Mouse (Mus musculus) heart, embryonic 14.5 days (tissue): ENCODE results near the gene Cacng7. TPM values are rescaled to one million over a fixed set of nuclear protein-coding genes. Genes with fewer than 3 reads are reported as not detected.

ENCODE experiments used
- ATAC-seq: fragments of 200-750 bp; cut with Nextera tagmentation; 2 replicates; pipeline ENCODE4 v1.8.0; 2017; ENCODE audit warnings: low read depth, moderate TSS enrichment; ENCODE audit not compliant: insufficient number of reproducible peaks, insufficient read depth, low FRiP score
- H3K27ac ChIP-seq, 2 experiments: fragments of 200-500 bp in 1 of 2; fragments of 300-500 bp in 1 of 2; sonication (generic) in 1 of 2; replicated peaks in 1 of 2; 2 replicates each; pipeline ENCODE4 v1.5.1; 2012 to 2014; ENCODE audit warnings: low read depth in 2 of 2, low read length in 2 of 2, control low read depth in 1 of 2, mild to moderate bottlenecking in 1 of 2, mixed read lengths in 1 of 2; ENCODE audit not compliant: control insufficient read depth in 1 of 2, insufficient read depth in 1 of 2
- H3K27me3 ChIP-seq: fragments of 300-500 bp; sonication (generic); 2 replicates; pipeline ENCODE4 v1.6.1; 2014; ENCODE audit warnings: mild to moderate bottlenecking, low read length, control low read depth; ENCODE audit not compliant: control insufficient read depth, insufficient read depth
- H3K36me3 ChIP-seq: fragments of 300-500 bp; sonication (generic); 2 replicates; pipeline ENCODE4 v1.6.1; 2014; ENCODE audit warnings: mild to moderate bottlenecking, control low read depth, low read length, mixed read lengths; ENCODE audit not compliant: control insufficient read depth, insufficient read depth
- H3K4me1 ChIP-seq, 2 experiments: fragments of 200-500 bp in 1 of 2; fragments of 300-500 bp in 1 of 2; sonication (generic) in 1 of 2; 2 replicates each; pipeline ENCODE4 v1.6.1; 2012 to 2014; ENCODE audit warnings: low read length in 2 of 2, control low read depth in 1 of 2, mixed read lengths in 1 of 2; ENCODE audit not compliant: control insufficient read depth in 2 of 2, insufficient read depth in 2 of 2
- H3K4me2 ChIP-seq: fragments of 300-500 bp; sonication (generic); 2 replicates; pipeline ENCODE4 v1.6.1; 2014; ENCODE audit warnings: mild to moderate bottlenecking, low read length
- H3K4me3 ChIP-seq, 2 experiments: fragments of 200-500 bp in 1 of 2; fragments of 300-500 bp in 1 of 2; sonication (generic) in 1 of 2; 2 replicates each; pipeline ENCODE4 v1.5.1; 2012 to 2014; ENCODE audit warnings: low read length in 2 of 2, mild to moderate bottlenecking in 2 of 2, control low read depth in 1 of 2, low read depth in 1 of 2, moderate library complexity in 1 of 2; ENCODE audit not compliant: control insufficient read depth in 1 of 2, insufficient read depth in 1 of 2
- H3K9ac ChIP-seq: fragments of 300-500 bp; sonication (generic); 2 replicates; pipeline ENCODE4 v1.6.1; 2014; ENCODE audit warnings: mild to moderate bottlenecking, low read length
- H3K9me3 ChIP-seq: fragments of 300-500 bp; sonication (generic); 2 replicates; pipeline ENCODE4 v1.6.1; 2016; ENCODE audit warnings: low read length, control low read depth; ENCODE audit not compliant: control insufficient read depth
- WGBS: fragments of 180-500 bp; shearing (Covaris S2); extraction: QIAGEN DNeasy Blood & Tissue Kit; methylation state at CpG from one replicate; pipeline ENCODE4 v1.1.7; 2014; 5-methylcytosine and 5-hydroxymethylcytosine counted together
- polyA plus RNA-seq: library from polyadenylated mRNA; unstranded; fragments of >200 nt; fragmentation: Nextera tagmentation; extraction: Ambion mirVana; gene quantifications from 2 replicates; pipeline ENCODE4 v1.2.1, GENCODE M21; 2014

The Cacng7 gene
- polyA plus RNA-seq, 1 experiment from 2014 or later: 0.39 TPM

- peak overlapping the region; percentile 66 for H3K4me2 ChIP-seq
- H3K4me3 ChIP-seq: peak overlapping the region; percentile 38 to 39
- peaks cover 0 to 3% of the 10 kb centered on the region in 2 experiments; a peak in 1 of 4 replicates for H3K4me1 ChIP-seq
- no peak overlapping the region for H3K9ac ChIP-seq
- peaks cover 54% of the 10 kb centered on the region for H3K27me3 ChIP-seq
- no peaks in the 10 kb centered on the region for H3K36me3 ChIP-seq
- H3K9me3 ChIP-seq: no peaks in the 10 kb centered on the region
- ATAC-seq: no peak
- 4% methylated on average over 5 of the region's 5 CpGs for WGBS
- no peak overlapping the region for H3K27ac ChIP-seq
Observed at GRCm38 (mm10) chr7:3333542-3333941, 787 bp downstream of the Cacng7 start.

- Histone ChIP-seq H3K27ac (no peak overlapping the region), H3K27me3 (peaks cover 37% of the 10 kb centered on the region), H3K4me1 (peaks cover 0 to 3% of the 10 kb centered on the region in 2 experiments; a peak in 1 of 4 replicates), H3K4me3 (no peak overlapping the region), H3K36me3 (no peaks in the 10 kb centered on the region), H3K9me3 (no peaks in the 10 kb centered on the region), H3K4me2 (no peak overlapping the region), H3K9ac (no peak overlapping the region)
- whole genome bisulfite sequencing: 53% methylated on average over 17 of the region's 17 CpGs
- ATAC-seq: no peak
Observed at GRCm38 (mm10) chr7:3336412-3336811, 3.7 kb downstream of the Cacng7 start.

DNA sequence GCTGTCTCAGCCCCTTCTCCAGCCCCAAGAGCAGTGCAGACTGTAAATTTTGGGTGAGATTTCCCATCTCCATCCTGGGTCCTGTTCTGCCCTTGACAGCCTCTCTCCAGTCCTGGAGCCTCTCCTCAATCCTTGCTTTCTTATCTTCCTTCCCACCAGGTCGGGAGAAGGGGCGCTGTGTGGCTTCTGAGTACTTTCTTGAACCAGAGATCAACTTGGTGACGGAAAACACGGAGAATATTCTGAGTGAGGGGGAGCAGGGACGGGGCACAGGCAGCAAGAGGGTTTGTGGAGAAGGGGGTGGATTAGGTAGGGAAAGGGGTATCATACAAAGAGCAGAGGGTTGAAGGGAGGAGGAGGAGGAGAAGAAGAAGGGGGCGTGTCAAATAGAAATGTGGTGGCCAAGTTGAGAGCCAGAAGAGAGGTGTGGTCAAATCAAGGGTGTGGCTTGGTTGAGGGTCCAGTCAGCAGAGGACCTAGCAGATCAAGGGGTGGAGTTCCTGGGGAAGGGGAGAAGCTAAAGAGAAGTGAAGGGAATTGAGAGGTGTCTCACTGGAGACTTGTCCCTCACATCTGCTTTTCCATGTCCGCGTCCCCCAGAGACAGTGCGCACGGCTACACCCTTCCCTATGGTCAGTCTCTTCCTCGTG, 5.7 kb downstream of the Cacng7 start:
- no peak for ATAC-seq
- H3K9ac ChIP-seq: no peak overlapping the region
- H3K4me2 ChIP-seq: no peak overlapping the region
- no peak overlapping the region for H3K27ac ChIP-seq
- no peak overlapping the region for H3K4me3 ChIP-seq
- H3K4me1 ChIP-seq: no peaks in the 10 kb centered on the region; a peak in 1 of 4 replicates
- H3K36me3 ChIP-seq: no peaks in the 10 kb centered on the region
- WGBS: 56% methylated on average over 11 of the region's 11 CpGs
- H3K9me3 ChIP-seq: no peaks in the 10 kb centered on the region
- H3K27me3 ChIP-seq: peaks cover 17% of the 10 kb centered on the region

GRCm38 (mm10) chr7:3339010-3339409, 6.3 kb downstream of the Cacng7 start:
- Histone ChIP-seq H3K4me3 (no peak overlapping the region), H3K4me2 (no peak overlapping the region), H3K27ac (no peak overlapping the region), H3K9ac (no peak overlapping the region), H3K27me3 (peaks cover 11% of the 10 kb centered on the region), H3K9me3 (no peaks in the 10 kb centered on the region), H3K36me3 (no peaks in the 10 kb centered on the region), H3K4me1 (no peaks in the 10 kb centered on the region)
- ATAC-seq: no peak
- WGBS: 80% methylated on average over 11 of the region's 11 CpGs

DNA sequence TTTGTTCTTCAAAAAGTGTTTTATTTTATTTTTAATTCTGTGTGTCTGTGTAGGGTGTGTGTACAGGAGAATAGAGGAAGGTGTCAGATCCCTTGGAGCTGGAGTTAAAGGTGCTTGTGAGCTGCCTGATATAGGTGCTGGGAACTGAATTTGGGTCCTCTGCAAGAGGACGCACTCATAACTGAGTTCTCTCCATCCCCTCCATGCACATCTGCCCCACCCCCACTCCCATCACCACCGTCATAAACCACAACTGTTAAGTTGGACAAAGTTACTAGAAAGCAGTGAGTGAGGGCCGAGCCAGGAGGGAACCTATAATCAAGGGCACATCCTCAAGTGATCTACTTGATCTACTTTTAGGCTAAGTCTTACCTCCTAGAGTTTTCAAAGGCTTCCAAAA, 11.1 kb downstream of the Cacng7 start:
- H3K4me2 ChIP-seq: no peak overlapping the region

DNA sequence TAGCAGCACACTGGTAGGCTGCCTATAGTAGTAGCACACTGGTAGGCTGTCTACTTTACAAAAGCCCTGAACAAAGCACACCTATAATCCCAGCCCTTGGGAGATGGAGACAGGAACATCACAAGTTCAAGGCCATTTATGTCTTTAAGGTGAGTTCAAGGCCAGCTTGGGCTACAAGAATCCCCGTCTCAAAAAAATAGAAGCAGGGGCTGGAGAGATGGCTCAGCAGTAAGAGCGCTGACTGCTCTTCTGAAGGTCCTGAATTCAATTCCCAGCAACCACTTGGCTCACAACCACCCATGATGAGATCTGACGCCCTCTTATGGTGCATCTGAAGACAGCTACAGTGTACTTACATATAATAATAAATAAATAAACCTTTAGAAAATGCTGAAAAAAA, 12.5 kb downstream of the Cacng7 start:
- no peak for ATAC-seq
- Histone ChIP-seq H3K9ac (no peak overlapping the region), H3K36me3 (no peaks in the 10 kb centered on the region), H3K9me3 (no peaks in the 10 kb centered on the region), H3K4me2 (no peak overlapping the region), H3K4me1 (no peaks in the 10 kb centered on the region), H3K27ac (no peak overlapping the region), H3K4me3 (no peak overlapping the region), H3K27me3 (no peaks in the 10 kb centered on the region)
- 81% methylated on average over 3 of the region's 3 CpGs for WGBS

More for the DNA sequence above, 11.1 kb downstream of the Cacng7 start:
- H3K36me3 ChIP-seq: no peaks in the 10 kb centered on the region
- H3K4me3 ChIP-seq: no peak overlapping the region
- H3K9me3 ChIP-seq: no peaks in the 10 kb centered on the region
- ATAC-seq: no peak
- no peak overlapping the region for H3K27ac ChIP-seq
- H3K4me1 ChIP-seq: no peaks in the 10 kb centered on the region
- 80% methylated on average over 3 of the region's 3 CpGs for WGBS
- H3K9ac ChIP-seq: no peak overlapping the region
- no peaks in the 10 kb centered on the region for H3K27me3 ChIP-seq

DNA sequence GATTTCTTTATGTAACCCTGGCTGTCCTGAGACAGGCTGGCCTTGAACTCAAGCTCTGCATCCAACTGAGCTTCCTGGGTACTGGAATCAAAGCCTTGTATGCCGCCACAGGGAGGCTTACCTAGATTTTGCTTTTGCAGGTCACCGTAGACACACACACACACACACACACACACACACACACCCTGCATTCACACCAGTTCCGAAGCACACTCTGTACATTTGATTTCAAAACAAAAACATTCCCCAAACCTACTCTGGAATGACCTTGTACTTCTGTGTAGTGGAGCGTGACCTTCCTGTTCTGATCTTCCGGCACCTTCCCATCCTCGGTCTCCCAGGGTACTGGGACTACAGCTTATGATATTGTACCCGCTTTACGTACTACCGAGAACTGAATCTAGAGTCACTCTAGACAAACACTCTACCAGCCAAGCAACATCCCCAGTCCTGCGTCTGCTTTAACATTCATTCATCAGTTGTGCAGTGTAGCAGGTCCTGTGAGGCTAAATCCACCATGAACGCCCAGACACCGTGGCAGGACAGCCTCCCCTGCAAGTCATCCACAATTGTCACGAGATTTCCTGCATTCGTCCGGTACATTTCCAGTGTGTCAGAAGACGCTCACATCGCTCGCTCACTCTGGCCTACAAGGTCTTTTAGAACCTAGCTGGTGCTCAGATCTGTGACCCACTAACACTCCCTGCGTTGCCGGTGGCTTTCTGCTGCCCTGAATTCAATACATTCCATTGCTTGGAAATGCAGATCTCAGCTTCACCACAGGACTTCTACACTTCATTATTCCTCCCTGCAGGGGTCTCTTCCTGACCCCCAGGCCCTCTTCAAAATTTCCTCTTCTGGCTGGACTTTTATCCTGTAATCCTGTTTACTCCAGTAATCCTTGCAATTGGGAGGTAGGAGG, 14.9 kb downstream of the Cacng7 start:
- Histone ChIP-seq H3K4me1 (no peaks in the 10 kb centered on the region), H3K9ac (no peak overlapping the region), H3K4me3 (no peak overlapping the region), H3K27ac (no peak overlapping the region), H3K9me3 (no peaks in the 10 kb centered on the region), H3K4me2 (no peak overlapping the region), H3K27me3 (no peaks in the 10 kb centered on the region), H3K36me3 (no peaks in the 10 kb centered on the region)
- 45% methylated on average over 20 of the region's 20 CpGs for WGBS
- ATAC-seq: no peak
